Mouse (Mus musculus) hindbrain, embryonic 13.5 days (tissue): ENCODE results near the gene Apoc1. TPM values are rescaled to one million over a fixed set of nuclear protein-coding genes. Genes with fewer than 3 reads are reported as not detected.

ENCODE experiments used
- ATAC-seq: fragments of 200-750 bp; cut with Nextera tagmentation; 2 replicates; pipeline ENCODE4 v1.8.0; 2017; ENCODE audit warnings: moderate TSS enrichment; ENCODE audit not compliant: low FRiP score
- H3K27ac ChIP-seq: fragments of 300-500 bp; sonication (generic); 2 replicates; pipeline ENCODE4 v1.5.1; 2015; ENCODE audit warnings: inconsistent platforms, mild to moderate bottlenecking, moderate library complexity
- H3K27me3 ChIP-seq: fragments of 300-500 bp; sonication (generic); 2 replicates; pipeline ENCODE4 v1.6.1; 2015; ENCODE audit warnings: mild to moderate bottlenecking, inconsistent platforms
- H3K36me3 ChIP-seq: fragments of 300-500 bp; sonication (generic); 2 replicates; pipeline ENCODE4 v1.6.1; 2015; ENCODE audit warnings: mild to moderate bottlenecking, inconsistent platforms
- H3K4me1 ChIP-seq: fragments of 300-500 bp; sonication (generic); replicated peaks from 2 replicates; pipeline ENCODE4 v1.6.1; 2015; ENCODE audit warnings: inconsistent platforms
- H3K4me2 ChIP-seq: fragments of 300-500 bp; sonication (generic); 2 replicates; pipeline ENCODE4 v1.6.1; 2015; ENCODE audit warnings: inconsistent platforms, mild to moderate bottlenecking, moderate library complexity
- H3K4me3 ChIP-seq: fragments of 300-500 bp; sonication (generic); 2 replicates; pipeline ENCODE4 v1.5.1; 2015; ENCODE audit warnings: mild to moderate bottlenecking, inconsistent platforms
- H3K9ac ChIP-seq: fragments of 300-500 bp; sonication (generic); 2 replicates; pipeline ENCODE4 v1.6.1; 2015; ENCODE audit warnings: mild to moderate bottlenecking, inconsistent platforms
- H3K9me3 ChIP-seq: fragments of 300-500 bp; sonication (generic); 2 replicates; pipeline ENCODE4 v1.6.1; 2016; ENCODE audit warnings: inconsistent platforms
- WGBS: fragments of 180-500 bp; shearing (Covaris S2); methylation state at CpG from one replicate; pipeline ENCODE4 v1.1.7; 2015; 5-methylcytosine and 5-hydroxymethylcytosine counted together
- polyA plus RNA-seq: library from polyadenylated mRNA; unstranded; fragments of >200 nt; fragmentation: Nextera tagmentation; extraction: Ambion mirVana; gene quantifications from 2 replicates; pipeline ENCODE4 v1.2.1, GENCODE M21; 2015

The Apoc1 gene
- polyA plus RNA-seq, 1 experiment from 2014 or later: 2.7 TPM

DNA sequence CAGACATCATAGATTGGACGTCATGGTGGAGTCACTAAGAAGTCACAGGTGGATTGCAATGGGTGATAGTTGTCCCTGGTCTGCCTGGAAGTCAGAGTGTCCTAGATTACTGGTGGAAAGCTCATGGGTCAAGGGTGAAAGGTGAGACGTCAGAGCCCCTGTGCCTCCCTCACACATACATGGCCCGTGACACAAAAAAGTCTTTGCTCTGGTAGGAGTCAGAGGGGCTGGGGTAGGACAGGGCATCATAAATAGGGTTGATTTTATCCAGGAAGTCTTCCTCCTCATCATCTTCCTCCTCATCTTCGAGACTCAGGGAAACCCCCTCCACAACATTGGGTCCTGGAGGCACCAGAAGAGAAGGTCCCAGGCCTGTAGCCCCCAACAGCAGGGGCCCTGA lies 24.9 kb upstream of the Apoc1 start:
- H3K4me2 ChIP-seq: no peak overlapping the region
- no peak overlapping the region for H3K4me3 ChIP-seq
- H3K27ac ChIP-seq: peak overlapping the region; percentile 93; the same call in 1 of the 2 replicates
- no peak overlapping the region for H3K9ac ChIP-seq
- H3K27me3 ChIP-seq: no peaks in the 10 kb centered on the region
- peaks cover 26% of the 10 kb centered on the region for H3K4me1 ChIP-seq
- WGBS: 92% methylated on average over 4 of the region's 4 CpGs
- no peak for ATAC-seq
- peaks cover 44% of the 10 kb centered on the region for H3K36me3 ChIP-seq
- peaks cover 6% of the 10 kb centered on the region for H3K9me3 ChIP-seq

DNA sequence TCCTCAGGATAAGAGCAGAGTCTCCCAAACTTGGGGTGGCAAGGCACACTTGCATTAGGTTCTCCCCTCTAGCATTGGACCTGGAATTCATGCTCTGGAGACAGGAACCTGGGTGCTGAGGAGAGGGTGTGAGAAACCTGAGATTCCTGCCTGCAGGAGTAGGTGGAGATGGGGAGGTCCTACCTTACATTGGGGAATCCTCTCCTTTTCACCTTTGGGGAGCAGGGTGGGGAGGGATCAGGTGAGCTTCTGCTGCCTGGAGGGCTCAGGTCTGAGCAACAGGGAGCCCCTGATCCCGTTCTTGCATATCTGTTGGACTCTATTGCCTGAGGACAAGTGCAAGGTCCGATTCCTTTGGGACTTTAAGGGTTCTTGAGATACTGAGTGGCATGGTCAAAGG lies 24.4 kb upstream of the Apoc1 start:
- no peaks in the 10 kb centered on the region for H3K27me3 ChIP-seq
- H3K9ac ChIP-seq: peak overlapping the region; percentile 70
- H3K36me3 ChIP-seq: peaks cover 46% of the 10 kb centered on the region
- H3K4me1 ChIP-seq: peaks cover 26% of the 10 kb centered on the region
- H3K9me3 ChIP-seq: peaks cover 6% of the 10 kb centered on the region
- H3K4me2 ChIP-seq: peak overlapping the region; percentile 60
- ATAC-seq: no peak
- peak overlapping the region; percentile 39; the same call in 1 of the 2 replicates for H3K4me3 ChIP-seq
- H3K27ac ChIP-seq: peak overlapping the region; percentile 93
- 93% methylated on average over 2 of the region's 2 CpGs for WGBS

DNA sequence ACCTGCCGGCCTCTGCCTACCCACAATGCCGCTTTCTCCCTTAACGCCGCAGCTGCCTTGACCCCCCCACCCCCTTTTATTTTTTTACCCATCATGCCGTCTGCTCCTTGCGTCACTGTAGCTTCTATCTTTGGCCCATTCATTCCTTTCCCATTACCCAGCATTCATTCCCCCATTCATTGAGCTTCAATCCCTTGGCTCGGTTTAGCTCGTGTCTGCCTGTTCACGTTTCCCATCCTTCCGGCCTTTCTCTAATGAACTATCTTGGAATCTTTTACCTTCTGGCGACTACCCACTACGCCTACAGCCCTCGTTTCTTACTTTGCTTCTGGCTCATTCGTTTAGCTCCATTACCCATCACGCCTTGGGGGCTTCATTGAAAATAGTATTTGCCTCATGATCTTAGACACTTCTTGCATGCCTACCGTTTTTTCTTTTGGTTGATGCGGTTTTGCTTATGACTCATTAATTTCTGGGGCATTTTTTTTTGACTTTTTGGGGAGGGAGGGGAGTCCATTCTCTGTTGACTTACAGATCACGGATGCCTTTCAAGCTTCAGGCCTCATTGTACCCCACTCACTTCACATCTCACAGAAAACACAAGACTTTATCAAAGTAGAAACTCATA lies 23.7 kb upstream of the Apoc1 start:
- peak overlapping the region; percentile 70 for H3K9ac ChIP-seq
- H3K27me3 ChIP-seq: no peaks in the 10 kb centered on the region
- H3K9me3 ChIP-seq: peaks cover 2% of the 10 kb centered on the region
- H3K4me1 ChIP-seq: peaks cover 26% of the 10 kb centered on the region
- 6% methylated on average over 18 of the region's 18 CpGs for WGBS
- peak overlapping the region; percentile 39 for H3K4me3 ChIP-seq
- peaks cover 46% of the 10 kb centered on the region for H3K36me3 ChIP-seq
- peak overlapping the region; percentile 60 for H3K4me2 ChIP-seq
- peak overlapping the region; percentile 93 for H3K27ac ChIP-seq
- ATAC-seq: no peak

DNA sequence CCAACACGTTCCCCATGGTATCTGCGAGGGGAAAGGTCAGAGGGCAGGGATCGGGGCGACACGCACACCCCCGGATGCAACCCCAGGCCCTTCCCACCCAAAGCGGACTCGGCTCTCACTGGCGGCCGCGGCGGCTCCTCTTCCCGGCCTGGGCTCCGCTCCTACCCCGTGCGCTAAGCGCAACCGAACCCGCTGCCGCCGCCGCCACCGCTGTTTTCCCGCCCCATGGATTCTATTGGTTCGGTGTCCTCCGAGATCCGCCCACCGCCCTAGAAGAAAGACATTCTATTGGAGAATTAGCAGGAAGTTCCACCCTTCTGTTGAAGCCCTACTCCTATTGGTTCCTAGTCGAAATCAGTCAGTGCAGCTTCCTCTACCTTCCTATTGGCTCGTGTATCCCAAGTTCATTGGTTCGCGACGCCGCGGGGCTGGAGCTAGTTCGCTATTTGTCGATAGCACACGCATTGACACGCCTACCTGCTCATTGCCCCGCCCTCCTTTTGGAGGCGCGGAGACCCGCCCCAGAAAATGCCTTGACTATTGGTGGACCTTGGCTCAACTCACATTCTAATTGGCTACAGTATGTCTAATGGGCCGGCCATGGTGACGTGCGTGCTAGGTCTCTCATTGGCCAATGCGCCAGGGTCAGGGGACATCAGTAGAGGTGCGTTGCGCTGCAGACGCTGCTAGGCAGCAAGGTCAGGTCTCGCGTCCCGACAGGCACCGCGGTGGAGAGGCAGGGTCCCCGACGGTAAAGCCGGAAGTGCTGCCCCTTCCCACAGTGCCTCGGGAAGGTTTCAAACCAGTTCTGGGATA lies 23.0 kb upstream of the Apoc1 start, which contains the start of gene Tomm40:
Gene Tomm40, minus strand, starts transcription at position 200 of the 816 bp plus-strand sequence.
- Histone ChIP-seq H3K9ac (peak within 1 kb of the TSS; percentile 98), H3K4me1 (peaks cover 26% of the 10 kb centered on the region), H3K4me2 (peak within 1 kb of the TSS; percentile 98), H3K9me3 (no peaks in the 10 kb centered on the region), H3K27ac (peak within 1 kb of the TSS; percentile 93), H3K36me3 (peaks cover 44% of the 10 kb centered on the region), H3K27me3 (no peaks in the 10 kb centered on the region), H3K4me3 (peak within 1 kb of the TSS; percentile 97)
- WGBS: under 1% methylated on average over 59 of the region's 59 CpGs
- peak; percentile 99 for ATAC-seq

DNA sequence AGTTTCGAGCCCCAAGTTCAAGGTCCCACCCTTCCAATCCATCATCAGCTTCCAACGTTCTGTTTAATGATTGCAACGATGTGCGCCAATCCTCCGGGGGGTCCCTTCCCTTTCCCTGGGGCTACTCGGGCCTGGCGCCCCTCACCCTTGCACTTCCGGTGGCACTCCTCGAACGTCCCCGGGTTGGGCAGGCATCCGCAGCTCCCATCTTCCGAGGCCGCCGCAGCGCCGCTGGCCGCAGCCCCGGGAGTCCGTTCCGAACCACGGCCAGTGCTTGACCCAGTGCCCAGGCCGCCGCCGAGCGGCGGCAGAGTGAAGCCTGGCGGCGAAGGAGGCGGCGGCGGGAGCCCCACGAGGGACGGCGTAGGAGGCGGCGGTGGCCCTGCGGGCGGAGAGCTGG lies 22.4 kb upstream of the Apoc1 start:
- Histone ChIP-seq H3K9ac (peak overlapping the region; percentile 98), H3K36me3 (peaks cover 45% of the 10 kb centered on the region), H3K4me3 (peak overlapping the region; percentile 97), H3K4me2 (peak overlapping the region; percentile 98), H3K27me3 (no peaks in the 10 kb centered on the region), H3K4me1 (peaks cover 26% of the 10 kb centered on the region), H3K9me3 (no peaks in the 10 kb centered on the region), H3K27ac (peak overlapping the region; percentile 84)
- no peak; the same call in none of the 2 replicates for ATAC-seq
- 1% methylated on average over 39 of the region's 39 CpGs for WGBS

DNA sequence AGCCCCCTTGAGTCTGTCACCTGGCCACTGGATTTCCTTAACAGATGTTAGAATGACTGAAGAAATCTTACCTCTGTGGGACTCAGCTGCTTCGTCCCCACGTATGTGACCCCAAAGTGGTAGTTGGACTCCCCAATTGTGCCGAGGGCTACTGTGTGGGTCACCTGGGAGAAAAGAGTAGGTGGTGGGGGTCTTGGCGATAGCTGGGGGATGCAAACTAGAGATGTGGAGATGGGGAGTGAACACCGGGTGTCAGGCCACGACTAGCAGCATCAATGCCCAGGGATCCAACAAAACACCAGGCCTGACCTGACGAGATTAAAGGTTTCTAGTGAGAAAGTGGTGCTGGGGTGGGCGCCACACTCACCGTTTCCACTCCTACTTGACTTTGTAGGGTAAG lies 21.1 kb upstream of the Apoc1 start:
- Histone ChIP-seq H3K36me3 (peaks cover 46% of the 10 kb centered on the region), H3K9me3 (no peaks in the 10 kb centered on the region), H3K9ac (no peak overlapping the region), H3K4me3 (no peak overlapping the region), H3K4me2 (no peak overlapping the region; the same call in 1 of the 2 replicates), H3K27me3 (no peaks in the 10 kb centered on the region), H3K4me1 (peaks cover 26% of the 10 kb centered on the region), H3K27ac (no peak overlapping the region)
- ATAC-seq: no peak
- 91% methylated on average over 9 of the region's 9 CpGs for WGBS

DNA sequence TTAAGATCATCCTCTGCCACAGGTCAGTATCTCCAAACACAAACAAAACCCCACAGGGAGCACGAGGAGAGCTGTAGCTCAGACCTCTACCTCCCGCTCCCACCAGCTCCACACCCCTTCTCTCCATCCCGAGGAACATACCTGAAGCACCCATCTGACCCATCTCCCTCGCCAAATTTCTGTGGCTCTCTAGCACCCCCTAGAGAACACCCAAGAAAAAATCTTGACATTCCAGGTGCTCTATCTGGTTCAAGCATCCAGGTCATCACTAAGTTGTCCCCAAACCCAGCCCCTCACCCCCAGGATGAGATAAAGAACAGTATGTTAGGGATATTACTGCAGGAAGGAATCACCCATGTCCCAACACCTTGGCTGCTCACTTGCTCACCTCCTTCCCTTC lies 20.7 kb upstream of the Apoc1 start:
- Histone ChIP-seq H3K4me2 (no peak overlapping the region), H3K4me1 (peaks cover 26% of the 10 kb centered on the region), H3K9ac (no peak overlapping the region), H3K36me3 (peaks cover 49% of the 10 kb centered on the region), H3K4me3 (no peak overlapping the region), H3K27me3 (no peaks in the 10 kb centered on the region), H3K9me3 (no peaks in the 10 kb centered on the region), H3K27ac (no peak overlapping the region)
- no peak for ATAC-seq
- WGBS: 60% methylated on average over 4 of the region's 4 CpGs

- no peak overlapping the region for H3K4me3 ChIP-seq
Observed at GRCm38 (mm10) chr7:19712414-19712813, 20.0 kb upstream of the Apoc1 start.

DNA sequence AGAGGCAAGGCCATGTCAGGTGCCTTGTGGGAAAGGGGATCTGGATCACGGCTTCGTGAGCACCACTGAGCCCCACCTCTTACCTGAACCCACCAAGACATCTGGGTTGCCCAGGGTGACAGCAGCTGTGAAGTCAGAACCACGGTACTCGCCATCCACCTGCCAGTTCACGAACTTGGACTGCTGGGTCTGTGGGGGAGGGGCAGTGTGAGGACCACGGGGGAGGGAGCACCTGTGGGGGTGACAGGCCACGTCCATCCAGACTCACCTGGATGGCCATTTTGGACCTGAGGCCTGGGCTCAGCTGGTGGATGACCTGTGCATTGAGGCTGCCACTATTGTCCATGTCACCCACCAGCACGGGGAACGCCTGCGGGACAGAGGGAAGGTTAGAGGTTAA lies 18.2 kb upstream of the Apoc1 start:
- no peak overlapping the region for H3K4me3 ChIP-seq
- no peaks in the 10 kb centered on the region for H3K9me3 ChIP-seq
- peaks cover 66% of the 10 kb centered on the region for H3K36me3 ChIP-seq
- no peak overlapping the region for H3K9ac ChIP-seq
- H3K4me1 ChIP-seq: peaks cover 17% of the 10 kb centered on the region
- WGBS: 94% methylated on average over 10 of the region's 10 CpGs
- no peak overlapping the region for H3K4me2 ChIP-seq
- ATAC-seq: no peak
- H3K27me3 ChIP-seq: no peaks in the 10 kb centered on the region
- no peak overlapping the region for H3K27ac ChIP-seq

More at GRCm38 (mm10) chr7:19712414-19712813, 20.0 kb upstream of the Apoc1 start:
- Histone ChIP-seq H3K9me3 (no peaks in the 10 kb centered on the region), H3K4me2 (no peak overlapping the region), H3K27ac (no peak overlapping the region), H3K36me3 (peaks cover 56% of the 10 kb centered on the region), H3K4me1 (peaks cover 26% of the 10 kb centered on the region), H3K27me3 (no peaks in the 10 kb centered on the region), H3K9ac (no peak overlapping the region)
- no peak for ATAC-seq
- WGBS: 83% methylated on average over 4 of the region's 4 CpGs

DNA sequence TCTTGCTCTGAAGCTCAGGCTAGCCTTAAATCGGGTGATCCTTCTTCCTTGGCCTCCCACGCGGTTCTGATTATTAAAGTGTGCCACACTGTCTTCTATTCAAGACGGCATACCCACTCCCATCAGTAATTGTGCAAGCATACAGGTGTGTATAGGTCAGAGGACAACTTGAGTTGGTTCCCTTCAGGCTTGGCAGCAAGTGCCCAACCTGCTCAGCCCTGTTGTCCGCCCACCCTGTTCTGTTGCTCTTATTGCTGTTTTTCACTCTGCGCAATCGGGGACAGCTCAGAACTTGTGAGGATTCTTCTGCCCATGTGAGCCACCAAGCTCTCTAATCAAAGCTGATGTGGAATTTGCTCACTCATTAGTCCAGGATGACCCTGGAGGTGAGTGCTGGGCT lies 12.8 kb upstream of the Apoc1 start:
- no peak for ATAC-seq
- H3K27ac ChIP-seq: no peak overlapping the region
- H3K9me3 ChIP-seq: no peaks in the 10 kb centered on the region
- H3K4me1 ChIP-seq: peaks cover 3% of the 10 kb centered on the region; the same call in 1 of the 2 replicates
- no peak overlapping the region for H3K4me2 ChIP-seq
- H3K9ac ChIP-seq: no peak overlapping the region
- no peak overlapping the region for H3K4me3 ChIP-seq
- 96% methylated on average over 7 of the region's 7 CpGs for WGBS
- H3K27me3 ChIP-seq: no peaks in the 10 kb centered on the region
- peaks cover 67% of the 10 kb centered on the region for H3K36me3 ChIP-seq

DNA sequence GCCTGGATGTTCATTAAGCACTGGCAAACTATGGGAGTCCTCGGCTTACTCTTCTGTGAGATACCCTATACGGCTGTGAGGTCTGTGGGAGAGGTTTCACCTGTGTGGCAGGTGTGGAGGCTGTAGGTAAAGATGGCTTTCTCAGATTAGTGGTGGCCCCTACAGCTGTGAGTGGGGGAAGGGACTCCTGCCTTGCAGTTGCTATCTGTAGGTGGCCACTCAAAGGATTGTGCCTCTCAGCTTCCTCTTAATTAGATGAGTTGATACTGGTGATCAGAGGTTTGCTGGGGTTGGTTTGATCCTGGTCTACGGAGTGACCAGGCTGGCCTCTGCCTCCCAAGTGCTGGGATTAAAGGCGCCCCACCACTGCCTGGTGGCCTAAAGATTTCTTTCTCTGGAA lies 12.0 kb upstream of the Apoc1 start:
- Histone ChIP-seq H3K4me3 (no peak overlapping the region), H3K27me3 (no peaks in the 10 kb centered on the region), H3K4me2 (no peak overlapping the region), H3K27ac (no peak overlapping the region), H3K9me3 (no peaks in the 10 kb centered on the region), H3K9ac (no peak overlapping the region), H3K4me1 (peaks cover 5% of the 10 kb centered on the region), H3K36me3 (peaks cover 60% of the 10 kb centered on the region)
- WGBS: 97% methylated on average over 4 of the region's 4 CpGs
- no peak for ATAC-seq

- no peak overlapping the region for H3K27ac ChIP-seq
- ATAC-seq: no peak
- H3K9me3 ChIP-seq: no peaks in the 10 kb centered on the region
- peaks cover 9% of the 10 kb centered on the region; the same call in 1 of the 2 replicates for H3K27me3 ChIP-seq
- no peak overlapping the region for H3K4me2 ChIP-seq
- peak overlapping the region; percentile 2; the same call in 1 of the 2 replicates for H3K9ac ChIP-seq
- H3K4me1 ChIP-seq: peaks cover 20% of the 10 kb centered on the region
- peaks cover 47% of the 10 kb centered on the region for H3K36me3 ChIP-seq
- no peak overlapping the region for H3K4me3 ChIP-seq
- 95% methylated on average over 16 of the region's 16 CpGs for WGBS
Observed at GRCm38 (mm10) chr7:19702859-19703555, 10.5 kb upstream of the Apoc1 start.
